Mouse (Mus musculus) bone marrow macrophage, adult 2 months (primary cell): Measurements from ENCODE around the gene Ilvbl. TPM values are rescaled to one million over a fixed set of nuclear protein-coding genes. Genes with fewer than 3 reads are reported as not detected.
"Not testable (repeated sequence)": the region's sequence is repeated elsewhere in the genome, so short reads cannot be mapped to it uniquely, and the experiment has no call there.

Source experiments
- H3K27ac ChIP-seq: 2 replicates; pipeline ENCODE4 v1.5.1; 2012; ENCODE audit warnings: low read depth, low read length; ENCODE audit not compliant: insufficient read depth
- H3K4me1 ChIP-seq: 2 replicates; pipeline ENCODE4 v1.6.1; 2012; ENCODE audit warnings: low read length; ENCODE audit not compliant: control insufficient read depth, insufficient read depth
- H3K4me3 ChIP-seq: 2 replicates; pipeline ENCODE4 v1.5.1; 2012; ENCODE audit warnings: mild to moderate bottlenecking, low read length, moderate library complexity; ENCODE audit not compliant: insufficient read depth
- CTCF ChIP-seq: IDR thresholded peaks from 2 replicates; pipeline ENCODE4 v1.5.1; 2012; ENCODE audit warnings: low read depth, mild to moderate bottlenecking, low read length, moderate library complexity
- POLR2A ChIP-seq: IDR thresholded peaks from 2 replicates; pipeline ENCODE4 v1.6.1; 2012; ENCODE audit warnings: mild to moderate bottlenecking, low read depth, low read length, borderline replicate concordance
- polyA plus RNA-seq: library from polyadenylated mRNA; stranded (reverse); fragments of >200 nt; gene quantifications from 2 replicates; pipeline ENCODE4 v1.2.4, GENCODE M21; 2012; ENCODE audit not compliant: missing spikeins, insufficient read depth, insufficient read length

The Ilvbl gene
- 34.4 and 37.0 TPM in 2 replicates for polyA plus RNA-seq

DNA sequence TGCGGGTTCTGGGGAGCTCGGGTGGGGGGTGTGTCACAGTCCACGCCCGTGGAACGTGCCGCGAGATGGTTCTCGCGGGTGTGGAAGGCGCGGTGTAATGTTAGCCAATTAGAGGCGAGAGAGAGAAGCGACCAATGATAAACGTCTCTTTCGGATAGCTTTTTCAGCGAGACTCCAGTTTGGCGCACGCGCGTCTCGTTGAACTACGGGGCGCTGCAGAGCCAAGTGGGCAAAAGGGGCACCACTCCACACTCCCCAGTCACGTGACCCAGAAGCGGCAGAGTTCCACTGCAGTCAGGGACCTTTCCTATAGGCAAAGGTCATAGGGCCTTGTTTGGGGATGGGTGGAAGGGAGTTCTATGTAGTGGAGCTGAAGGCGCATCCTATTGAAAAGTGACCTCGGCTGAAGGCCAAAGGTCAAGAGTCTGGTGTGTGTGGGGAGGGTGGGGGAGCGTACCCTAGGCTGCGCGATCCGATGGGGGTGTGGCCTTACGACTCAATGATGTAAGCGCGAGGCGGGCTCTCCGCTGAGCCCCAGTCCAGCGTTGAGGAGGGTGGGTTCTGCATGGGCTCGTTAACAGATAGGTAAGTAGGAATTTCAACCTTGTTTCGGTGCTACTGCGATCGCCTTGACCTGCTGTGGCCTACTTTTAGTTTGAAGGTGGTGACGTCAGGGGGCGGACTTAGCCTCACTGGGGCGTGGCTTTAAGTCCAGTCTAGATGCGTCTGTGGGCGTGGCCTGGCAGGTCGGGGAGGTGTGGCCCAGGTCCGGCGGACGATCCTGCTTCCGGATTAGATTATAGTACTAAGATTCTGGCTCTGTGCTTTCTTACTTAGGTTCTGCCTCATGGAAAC lies at the start of gene Ilvbl:
TSS of gene Ilvbl (plus strand) at position 97 of the 855 bp plus-strand sequence.
- Histone ChIP-seq H3K4me1 (peaks cover 5% of the 10 kb centered on the region; the same call in 1 of the 2 replicates), H3K4me3 (peak within 1 kb of the TSS; percentile 72), H3K27ac (peak within 1 kb of the TSS; percentile 79)
- TF ChIP-seq POLR2A (0 out of 2 replicates have a peak, but pooled peaks have one; percentile 36), CTCF (no peak)

DNA sequence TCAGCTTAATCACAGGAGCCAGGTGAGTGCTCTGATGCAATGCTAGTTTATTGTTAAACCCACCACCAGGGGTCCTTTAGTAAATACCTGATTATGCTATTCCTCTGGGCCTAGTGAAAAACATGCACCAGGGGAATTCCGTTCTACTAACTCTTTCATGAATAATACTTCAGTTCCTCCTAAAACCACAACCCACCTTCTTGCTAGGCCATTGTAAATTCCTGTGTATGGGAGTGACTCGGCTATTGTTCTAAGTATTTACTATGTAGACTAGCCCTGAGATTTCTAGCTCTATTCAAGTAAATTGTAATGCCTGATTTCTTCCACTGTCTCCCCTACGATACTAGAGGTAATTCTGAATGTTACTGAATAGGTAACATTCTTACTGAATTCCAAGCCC lies 49.1 kb upstream of the Ilvbl start:
- not testable (repeated sequence) for H3K4me3 ChIP-seq, H3K4me1 ChIP-seq, H3K27ac ChIP-seq

DNA sequence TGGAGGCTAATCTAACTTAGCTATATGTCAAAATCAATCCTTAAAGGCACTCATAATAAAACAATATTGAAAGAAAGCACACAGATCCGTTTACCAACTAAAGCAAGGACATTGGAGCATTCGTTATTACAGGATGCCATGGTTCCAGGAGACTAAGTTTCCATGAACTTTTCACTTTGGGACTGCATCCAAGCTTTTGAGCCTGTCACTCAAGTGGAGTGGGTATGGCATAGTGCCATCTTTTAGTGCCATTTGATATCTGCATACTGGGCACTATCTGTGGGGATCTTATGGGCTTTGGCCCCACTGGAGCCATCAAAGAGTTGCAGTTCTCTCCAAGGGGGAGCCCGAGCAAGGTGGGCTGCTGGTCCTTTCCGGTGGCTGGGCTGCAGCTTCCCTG lies 48.6 kb upstream of the Ilvbl start:
- H3K4me3 ChIP-seq, result no peak overlapping the region
- H3K4me1 ChIP-seq, result no peaks in the 10 kb centered on the region
- TF ChIP-seq POLR2A (no peak), CTCF (no peak)
- H3K27ac ChIP-seq, result no peak overlapping the region

DNA sequence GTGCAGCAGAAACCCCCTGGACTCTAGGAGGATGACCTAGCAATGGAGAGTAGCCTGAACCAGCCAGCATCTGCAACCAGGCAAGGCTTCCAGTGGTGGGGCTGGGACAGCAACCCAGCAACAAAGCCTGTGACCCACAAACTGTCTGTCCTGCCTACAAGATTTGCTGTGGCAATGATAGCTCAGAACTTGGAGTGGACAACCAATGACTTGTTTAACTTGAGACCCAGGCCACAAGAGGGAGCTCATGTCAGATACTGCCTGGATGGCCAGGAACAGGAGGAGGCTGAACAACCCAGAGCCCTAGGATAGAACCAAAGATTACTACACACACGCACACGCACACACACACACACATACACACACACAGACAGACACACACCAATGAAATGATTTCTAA lies 33.2 kb upstream of the Ilvbl start:
- Histone ChIP-seq H3K4me1 (no peaks in the 10 kb centered on the region), H3K4me3 (no peak overlapping the region), H3K27ac (no peak overlapping the region)
- TF ChIP-seq CTCF (no peak), POLR2A (no peak)

DNA sequence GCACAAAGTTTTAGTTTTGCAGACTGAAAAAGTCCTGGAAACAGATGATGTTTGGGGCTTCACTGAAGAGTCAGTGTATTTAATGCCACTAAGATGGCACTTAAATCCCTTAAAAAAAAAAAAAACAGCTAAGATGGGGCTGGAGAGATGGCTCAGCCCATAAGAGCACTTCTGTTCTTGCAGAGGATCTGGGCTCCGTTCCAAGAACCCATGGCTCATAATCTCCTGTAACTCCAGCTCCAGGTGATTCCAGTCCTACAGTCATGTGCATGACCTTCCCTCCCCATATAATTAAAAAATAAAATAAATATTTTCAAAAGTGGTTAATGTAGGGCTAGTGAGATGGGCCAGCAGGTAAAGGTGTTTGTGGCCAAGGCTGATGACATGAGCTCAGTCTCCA lies 9.1 kb upstream of the Ilvbl start:
- Histone ChIP-seq H3K4me3 (no peak overlapping the region), H3K27ac (no peak overlapping the region), H3K4me1 (no peaks in the 10 kb centered on the region)
- TF ChIP-seq POLR2A (no peak), CTCF (no peak)

DNA sequence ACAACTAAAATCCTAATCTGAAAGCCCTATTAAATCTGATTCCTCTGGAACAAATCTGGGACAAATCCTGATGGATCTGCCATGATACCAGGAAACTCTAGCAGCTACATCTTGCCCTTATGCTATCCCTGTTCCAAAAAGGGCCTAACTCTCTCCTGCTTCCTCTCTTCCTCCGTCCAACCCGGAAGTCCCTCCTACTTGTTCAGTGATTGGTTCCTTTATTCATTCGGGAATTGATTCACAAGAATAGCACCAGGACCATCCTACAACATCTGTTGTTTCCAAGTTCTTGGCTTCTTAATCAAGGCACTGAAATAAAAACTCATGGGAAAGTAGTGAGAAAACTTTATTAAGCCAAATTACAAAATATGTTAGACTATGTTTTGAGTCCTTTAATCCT lies 5.0 kb upstream of the Ilvbl start:
- Histone ChIP-seq H3K4me1 (peaks cover 3% of the 10 kb centered on the region; the same call in 1 of the 2 replicates), H3K4me3 (no peak overlapping the region), H3K27ac (no peak overlapping the region)
- TF ChIP-seq CTCF (no peak), POLR2A (no peak)

DNA sequence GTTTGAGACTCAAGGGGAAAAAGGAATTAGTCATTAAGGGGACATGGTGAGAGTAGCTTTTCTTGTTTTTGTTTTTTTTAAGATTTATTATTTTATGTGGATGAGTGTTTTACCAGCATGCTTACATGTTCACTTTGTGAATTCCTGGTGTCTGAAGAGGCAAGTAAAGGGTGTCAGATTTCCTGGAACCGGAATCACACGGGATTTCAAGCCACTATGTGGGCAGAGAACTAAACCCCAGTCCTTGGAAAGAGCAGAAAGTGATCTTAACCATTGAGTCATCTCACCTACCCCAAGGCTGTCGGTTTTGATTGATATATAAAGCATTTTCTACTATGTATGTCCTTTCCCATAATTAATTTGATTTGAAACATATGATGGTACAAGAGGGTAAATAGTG lies 4.5 kb upstream of the Ilvbl start:
- H3K27ac ChIP-seq, result no peak overlapping the region
- H3K4me3 ChIP-seq, result no peak overlapping the region
- TF ChIP-seq POLR2A, result no peak
- TF ChIP-seq CTCF, result no peak
- peaks cover 3% of the 10 kb centered on the region; the same call in 1 of the 2 replicates for H3K4me1 ChIP-seq

DNA sequence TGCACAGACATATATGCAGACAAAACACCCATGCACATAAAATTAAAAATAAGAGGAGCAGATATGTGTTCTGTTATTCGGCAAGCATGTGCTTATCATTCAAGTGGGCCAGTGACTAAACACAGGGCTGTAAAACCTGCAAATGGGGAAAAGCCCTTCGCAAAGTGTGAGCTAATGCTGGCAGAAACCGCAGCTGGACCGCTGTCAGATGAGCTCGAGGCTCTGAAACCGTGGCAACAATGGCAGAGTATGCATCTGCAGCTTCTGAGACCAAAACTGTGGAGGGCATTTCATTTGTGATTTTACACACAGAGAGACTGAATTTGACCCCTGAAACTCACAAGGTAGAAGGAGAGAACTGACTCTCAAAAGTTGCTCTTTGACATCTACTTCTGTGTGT lies 3.7 kb upstream of the Ilvbl start:
- H3K4me3 ChIP-seq, result no peak overlapping the region
- no peak for TF ChIP-seq CTCF
- no peak for TF ChIP-seq POLR2A
- H3K4me1 ChIP-seq, result peaks cover 3% of the 10 kb centered on the region; the same call in 1 of the 2 replicates
- H3K27ac ChIP-seq, result no peak overlapping the region

DNA sequence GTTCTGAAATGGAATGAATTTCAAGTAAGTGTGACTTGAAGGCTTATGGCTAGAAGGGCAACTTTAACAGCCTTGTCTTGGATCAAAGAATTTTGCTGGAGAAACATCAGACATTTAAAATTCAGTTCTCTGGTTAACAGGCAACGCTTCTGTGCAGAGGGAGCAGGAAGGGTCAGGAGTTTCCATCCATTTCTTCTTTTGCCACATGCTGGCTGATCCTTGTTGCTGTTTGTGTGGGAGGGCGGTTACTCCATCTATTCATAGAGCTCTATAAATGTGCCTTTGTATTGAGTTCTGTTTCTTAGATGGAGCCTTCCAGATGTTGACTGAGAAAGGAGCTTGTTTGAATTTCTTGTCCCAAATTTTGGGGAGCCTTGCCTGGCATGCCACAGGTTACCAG lies 3.2 kb upstream of the Ilvbl start:
- Histone ChIP-seq H3K4me1 (peaks cover 5% of the 10 kb centered on the region; the same call in 1 of the 2 replicates), H3K27ac (no peak overlapping the region)
- TF ChIP-seq POLR2A (no peak), CTCF (no peak)

DNA sequence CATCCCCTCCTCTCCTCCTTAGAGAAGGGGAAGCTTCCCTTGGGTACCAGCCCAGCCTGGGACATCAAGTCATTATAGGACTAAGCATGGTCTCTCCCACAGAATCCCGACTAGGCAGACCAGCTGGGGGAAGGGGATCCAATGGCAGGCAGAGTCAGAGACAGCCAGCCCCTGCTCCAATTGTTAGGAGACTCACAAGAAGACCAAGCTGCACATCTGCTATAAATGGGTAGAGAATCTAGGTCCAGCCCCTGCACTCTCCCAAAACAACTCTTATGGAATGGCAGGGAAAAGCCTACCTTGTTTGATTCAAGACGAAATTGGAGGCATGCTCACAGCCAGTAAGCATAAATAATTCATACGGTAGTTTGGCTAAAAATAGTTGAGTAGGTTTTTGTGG lies 920 bp upstream of the Ilvbl start:
- H3K4me1 ChIP-seq, result peaks cover 5% of the 10 kb centered on the region; the same call in 1 of the 2 replicates

More for the DNA sequence above, 3.2 kb upstream of the Ilvbl start:
- H3K4me3 ChIP-seq, result no peak overlapping the region

More for the DNA sequence above, 920 bp upstream of the Ilvbl start:
- Histone ChIP-seq H3K4me3 (no peak overlapping the region), H3K27ac (no peak overlapping the region)
- TF ChIP-seq CTCF (no peak), POLR2A (no peak)
